Mouse (Mus musculus): ENCODE results near the gene Mt4. TPM values are rescaled to one million over a fixed set of nuclear protein-coding genes. Genes with fewer than 3 reads are reported as not detected.

The Mt4 gene
- total RNA-seq (2014; rRNA removed; ENCODE audit: low replicate concordance) (not detected in 2 replicates), polyA plus RNA-seq (2015; fragmentation: Nextera tagmentation; extraction: Ambion mirVana) (not detected in 2 replicates)

DNA sequence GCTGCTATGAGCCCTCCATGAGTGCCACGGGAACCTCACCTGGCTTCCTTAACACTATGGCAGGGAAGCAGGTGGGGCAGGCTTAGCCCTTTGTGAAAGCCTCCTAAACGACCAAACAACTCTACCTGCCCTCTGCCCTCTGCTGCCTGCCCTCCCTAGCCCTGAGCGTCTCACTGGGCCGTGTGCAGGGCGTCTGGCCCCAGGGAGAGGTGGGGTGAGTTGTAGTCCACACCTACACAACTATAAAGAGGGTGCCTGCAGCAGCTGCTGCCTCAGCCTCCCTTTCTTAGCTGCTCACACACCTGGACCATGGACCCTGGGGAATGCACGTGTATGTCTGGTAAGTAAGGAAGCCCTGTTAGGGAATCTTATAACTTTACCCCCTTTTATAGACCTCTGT, at the start of gene Mt4:
TSS of gene Mt4 (plus strand) at position 265 of the 400 bp plus-strand sequence.
- WGBS: 43% methylated on average over 6 of the region's 6 CpGs

DNA sequence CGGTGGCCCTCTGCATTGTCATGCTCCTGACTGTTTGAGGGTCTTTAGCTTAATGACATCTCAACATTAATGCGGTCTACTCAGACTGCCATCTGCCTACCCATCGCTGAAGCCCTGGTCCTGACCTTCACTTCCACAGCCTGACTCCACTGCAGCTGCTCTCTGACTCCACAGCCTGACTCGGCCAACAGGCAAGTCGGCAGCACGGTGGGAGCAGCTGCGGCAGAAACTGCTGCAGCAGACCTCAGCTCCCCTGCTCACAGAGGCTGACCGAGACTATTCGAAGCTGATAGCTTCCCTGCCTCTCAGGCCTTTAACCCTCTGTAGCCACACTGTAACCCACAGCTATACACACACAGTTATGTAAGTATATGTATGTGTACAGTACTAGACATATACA, 49.0 kb upstream of the Mt4 start:
- no peak overlapping the region for H3K4me2 ChIP-seq (ENCODE audit: low read depth, low read length)
- no peaks in the 10 kb centered on the region for H3K36me3 ChIP-seq (replicated peaks; ENCODE audit: control insufficient read depth, insufficient read depth, low read length)
- ATAC-seq (ENCODE audit: insufficient read depth, low read depth) (no peak), DNase-seq (ENCODE audit: low spot score) (no peak)
- H3K9ac ChIP-seq (replicated peaks; ENCODE audit: low read depth, low read length): no peak overlapping the region
- TF ChIP-seq CTCF (IDR thresholded peaks at IDR 0.05; ENCODE audit: low read depth) (no peak), EP300 (IDR thresholded peaks at IDR 0.05; ENCODE audit: low read depth) (no peak)
- H3K27ac ChIP-seq (ENCODE audit: low read depth): no peak overlapping the region
- no peaks in the 10 kb centered on the region for H3K4me1 ChIP-seq (ENCODE audit: control insufficient read depth, insufficient read depth)
- H3K9me3 ChIP-seq (replicated peaks; ENCODE audit: control insufficient read depth, low read length): no peaks in the 10 kb centered on the region
- 76% methylated on average over 9 of the region's 9 CpGs for WGBS
- no peak overlapping the region for H3K4me3 ChIP-seq (ENCODE audit: low read depth, low read length)
- H3K27me3 ChIP-seq (ENCODE audit: control insufficient read depth, insufficient read depth, low read length): no peaks in the 10 kb centered on the region

More for the DNA sequence above, at the start of gene Mt4:
- Histone ChIP-seq H3K36me3 (replicated peaks; ENCODE audit: control insufficient read depth, insufficient read depth, low read length) (no peaks in the 10 kb centered on the region), H3K27ac (ENCODE audit: low read depth) (no peak within 1 kb of the TSS), H3K4me3 (ENCODE audit: low read depth, low read length) (no peak within 1 kb of the TSS), H3K4me2 (ENCODE audit: low read depth, low read length) (no peak within 1 kb of the TSS), H3K27me3 (ENCODE audit: control insufficient read depth, insufficient read depth, low read length) (no peaks in the 10 kb centered on the region), H3K9ac (replicated peaks; ENCODE audit: low read depth, low read length) (no peak within 1 kb of the TSS), H3K4me1 (ENCODE audit: control insufficient read depth, insufficient read depth) (no peaks in the 10 kb centered on the region), H3K9me3 (replicated peaks; ENCODE audit: control insufficient read depth, low read length) (no peaks in the 10 kb centered on the region)
- no peak for DNase-seq (ENCODE audit: low spot score)
- no peak for ATAC-seq (ENCODE audit: insufficient read depth, low read depth)
- TF ChIP-seq CTCF (IDR thresholded peaks at IDR 0.05; ENCODE audit: low read depth) (no peak), EP300 (IDR thresholded peaks at IDR 0.05; ENCODE audit: low read depth) (no peak)

DNA sequence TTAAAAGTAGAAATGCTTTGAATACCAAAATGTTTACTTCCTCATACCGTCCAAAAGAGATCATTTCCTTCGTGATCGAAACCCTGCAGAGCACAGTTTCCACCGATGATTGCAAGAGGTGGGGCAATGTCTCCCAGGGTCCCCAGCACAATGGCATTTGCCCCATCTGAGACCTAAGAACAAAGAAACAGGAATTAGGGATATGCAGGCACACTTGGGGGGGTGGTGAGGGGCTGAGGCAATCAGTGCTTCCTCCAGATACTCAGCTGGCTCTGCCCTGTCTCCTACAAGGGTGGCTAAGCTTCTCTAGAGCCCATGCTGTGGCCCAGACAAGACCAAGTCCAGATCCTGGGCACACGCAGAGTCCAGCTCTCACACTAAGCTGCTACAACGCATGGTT, 47.3 kb upstream of the Mt4 start:
- TF ChIP-seq CTCF (IDR thresholded peaks at IDR 0.05; ENCODE audit: low read depth) (no peak), EP300 (IDR thresholded peaks at IDR 0.05; ENCODE audit: low read depth) (no peak)
- no peak for DNase-seq (ENCODE audit: low spot score)
- ATAC-seq (ENCODE audit: insufficient read depth, low read depth): no peak

DNA sequence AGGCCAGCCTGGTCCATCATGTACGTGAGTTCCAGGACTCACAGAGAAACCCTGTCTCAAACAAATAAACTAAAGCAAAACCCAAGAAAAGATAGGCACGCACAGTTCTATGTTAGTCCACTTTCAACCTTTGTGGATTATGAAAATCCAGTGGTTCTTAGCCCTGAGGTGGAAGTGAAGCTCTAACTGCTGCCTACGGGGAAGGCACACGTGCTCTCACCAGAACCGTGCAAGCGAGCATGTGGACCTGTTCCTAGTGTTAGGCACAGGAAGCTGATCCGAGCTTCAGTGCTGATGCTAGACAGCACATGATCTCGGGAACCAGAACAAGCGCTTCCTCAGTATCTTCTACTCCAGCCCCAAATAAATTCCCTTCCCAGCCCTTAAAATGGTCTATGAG, 44.1 kb upstream of the Mt4 start:
- ATAC-seq (ENCODE audit: insufficient read depth, low read depth) (no peak), DNase-seq (ENCODE audit: low spot score) (no peak)
- WGBS: 68% methylated on average over 9 of the region's 9 CpGs
- H3K36me3 ChIP-seq (replicated peaks; ENCODE audit: control insufficient read depth, insufficient read depth, low read length): no peaks in the 10 kb centered on the region
- TF ChIP-seq CTCF (IDR thresholded peaks at IDR 0.05; ENCODE audit: low read depth): no peak
- TF ChIP-seq EP300 (IDR thresholded peaks at IDR 0.05; ENCODE audit: low read depth): no peak
- H3K4me1 ChIP-seq (ENCODE audit: control insufficient read depth, insufficient read depth): no peaks in the 10 kb centered on the region
- no peak overlapping the region for H3K9ac ChIP-seq (replicated peaks; ENCODE audit: low read depth, low read length)
- 0 out of 2 replicates have a peak overlapping the region, but pooled peaks have one; percentile 20 for H3K27ac ChIP-seq (ENCODE audit: low read depth)
- no peaks in the 10 kb centered on the region for H3K27me3 ChIP-seq (ENCODE audit: control insufficient read depth, insufficient read depth, low read length)
- no peak overlapping the region for H3K4me3 ChIP-seq (ENCODE audit: low read depth, low read length)
- H3K9me3 ChIP-seq (replicated peaks; ENCODE audit: control insufficient read depth, low read length): no peaks in the 10 kb centered on the region
- H3K4me2 ChIP-seq (ENCODE audit: low read depth, low read length): no peak overlapping the region

More for the DNA sequence above, 47.3 kb upstream of the Mt4 start:
- Histone ChIP-seq H3K27ac (ENCODE audit: low read depth) (no peak overlapping the region), H3K27me3 (ENCODE audit: control insufficient read depth, insufficient read depth, low read length) (no peaks in the 10 kb centered on the region), H3K4me2 (ENCODE audit: low read depth, low read length) (no peak overlapping the region), H3K36me3 (replicated peaks; ENCODE audit: control insufficient read depth, insufficient read depth, low read length) (no peaks in the 10 kb centered on the region), H3K9ac (replicated peaks; ENCODE audit: low read depth, low read length) (no peak overlapping the region), H3K9me3 (replicated peaks; ENCODE audit: control insufficient read depth, low read length) (no peaks in the 10 kb centered on the region), H3K4me3 (ENCODE audit: low read depth, low read length) (no peak overlapping the region), H3K4me1 (ENCODE audit: control insufficient read depth, insufficient read depth) (no peaks in the 10 kb centered on the region)
- WGBS: 55% methylated on average over 6 of the region's 6 CpGs

DNA sequence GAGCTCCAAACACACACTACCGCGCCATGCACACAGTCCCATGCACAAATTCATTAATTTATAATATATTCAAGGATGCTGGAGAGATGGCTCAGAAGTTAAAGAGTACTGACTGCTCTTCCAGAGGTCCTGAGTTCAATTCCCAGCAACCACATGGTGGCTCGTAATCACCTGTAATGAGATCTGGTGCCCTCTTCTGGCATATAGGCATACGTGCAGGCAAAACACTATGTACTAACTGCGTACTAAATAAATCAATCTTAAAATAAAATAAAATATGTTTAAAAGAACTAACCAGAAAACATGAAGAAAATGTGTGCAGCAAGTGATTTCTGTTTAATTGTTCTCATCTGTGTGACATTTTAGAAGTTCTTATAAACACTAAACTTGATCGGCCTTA, 42.7 kb upstream of the Mt4 start:
- H3K4me2 ChIP-seq (ENCODE audit: low read depth, low read length): no peak overlapping the region
- no peaks in the 10 kb centered on the region for H3K36me3 ChIP-seq (replicated peaks; ENCODE audit: control insufficient read depth, insufficient read depth, low read length)
- no peaks in the 10 kb centered on the region for H3K27me3 ChIP-seq (ENCODE audit: control insufficient read depth, insufficient read depth, low read length)
- ATAC-seq (ENCODE audit: insufficient read depth, low read depth) (no peak), DNase-seq (ENCODE audit: low spot score) (no peak)
- no peak overlapping the region for H3K4me3 ChIP-seq (ENCODE audit: low read depth, low read length)
- TF ChIP-seq CTCF (IDR thresholded peaks at IDR 0.05; ENCODE audit: low read depth): 0 out of 2 replicates have a peak, but pooled peaks have one; percentile 17
- TF ChIP-seq EP300 (IDR thresholded peaks at IDR 0.05; ENCODE audit: low read depth): no peak
- H3K9ac ChIP-seq (replicated peaks; ENCODE audit: low read depth, low read length): no peak overlapping the region
- WGBS: 79% methylated on average over 6 of the region's 6 CpGs
- no peak overlapping the region for H3K27ac ChIP-seq (ENCODE audit: low read depth)
- H3K9me3 ChIP-seq (replicated peaks; ENCODE audit: control insufficient read depth, low read length): no peaks in the 10 kb centered on the region
- H3K4me1 ChIP-seq (ENCODE audit: control insufficient read depth, insufficient read depth): peaks cover 5% of the 10 kb centered on the region; the same call in 1 of the 2 replicates

Data from heart, postnatal 0 days (tissue).